Mouse (Mus musculus) ES-E14 (cell line): ENCODE measurements at regions not wholly inside any gene's neighbourhood (a gene's known extent, or its start where the extent isn't known, plus 50 kb on each side); places are given as distances from the start of the nearest gene placed in this dataset.

Experiments used
- DNase-seq: peaks from one replicate; pipeline ENCODE4 v3.0.0-alpha.2; 2013; ENCODE audit warnings: low read depth, low spot score
- H3K27ac ChIP-seq: 2 replicates; pipeline ENCODE4 v1.5.1; 2012; ENCODE audit warnings: low read depth, mild to moderate bottlenecking, low read length, moderate library complexity, mixed read lengths; ENCODE audit not compliant: poor library complexity, insufficient read depth, severe bottlenecking
- H3K36me3 ChIP-seq: 2 replicates; pipeline ENCODE4 v1.6.1; 2012; ENCODE audit warnings: mild to moderate bottlenecking, low read length, moderate library complexity, mixed read lengths; ENCODE audit not compliant: control insufficient read depth, poor library complexity, insufficient read depth, severe bottlenecking
- H3K4me1 ChIP-seq, 2 experiments: fragments of 150-350 bp in 1 of 2; sonication (generic) in 1 of 2; 2 replicates each; pipeline ENCODE4 v1.6.1; 2012; ENCODE audit warnings: low read length in 2 of 2, mild to moderate bottlenecking in 1 of 2, mixed read lengths in 1 of 2; ENCODE audit not compliant: control insufficient read depth in 2 of 2, insufficient read depth in 2 of 2, poor library complexity in 1 of 2
- H3K4me3 ChIP-seq, 2 experiments: fragments of 150-350 bp in 1 of 2; sonication (generic) in 1 of 2; 2 replicates each; pipeline ENCODE4 v1.5.1; 2012; ENCODE audit warnings: low read length in 2 of 2, low read depth in 1 of 2, mild to moderate bottlenecking in 1 of 2, mixed read lengths in 1 of 2; ENCODE audit not compliant: insufficient read depth in 1 of 2, poor library complexity in 1 of 2, severe bottlenecking in 1 of 2
- H3K9ac ChIP-seq: 2 replicates; pipeline ENCODE4 v1.6.1; 2012; ENCODE audit warnings: low read depth, mild to moderate bottlenecking, low read length, mixed read lengths; ENCODE audit not compliant: poor library complexity, insufficient read depth, severe bottlenecking
- H3K9me3 ChIP-seq: fragments of 150-350 bp; sonication (generic); 2 replicates; pipeline ENCODE4 v1.6.1; 2012; ENCODE audit warnings: low read depth, mild to moderate bottlenecking, low read length; ENCODE audit not compliant: control insufficient read depth, insufficient read depth
- CHD2 ChIP-seq: IDR thresholded peaks from 2 replicates; pipeline ENCODE4 v1.6.1; 2014; ENCODE audit warnings: mild to moderate bottlenecking, low read depth, low read length, inconsistent platforms
- HCFC1 ChIP-seq: IDR thresholded peaks from 2 replicates; pipeline ENCODE4 v1.6.1; 2012; ENCODE audit warnings: low read length, inconsistent platforms, borderline replicate concordance; ENCODE audit not compliant: insufficient read depth
- MAFK ChIP-seq: IDR thresholded peaks from 2 replicates; pipeline ENCODE4 v1.6.1; 2014; ENCODE audit warnings: mild to moderate bottlenecking, low read depth, low read length, inconsistent platforms; ENCODE audit not compliant: insufficient read depth
- ZC3H11A ChIP-seq: IDR thresholded peaks from 2 replicates; pipeline ENCODE4 v1.6.1; 2012; ENCODE audit warnings: low read depth, mild to moderate bottlenecking, inconsistent platforms, low read length, borderline replicate concordance
- ZNF384 ChIP-seq: IDR thresholded peaks from 2 replicates; pipeline ENCODE4 v1.6.1; 2012; ENCODE audit warnings: low read depth, low read length, inconsistent platforms
- in situ Hi-C, 2 experiments: fragments of 600-800 bp; cut with MboI; formaldehyde crosslinking; loops; one replicate each; pipeline ENCODE4 v1.15.1; 2025; ENCODE audit warnings: low sequenced_read_pairs in 2 of 2, inconsistent platforms in 1 of 2; ENCODE audit not compliant: unreplicated experiment in 2 of 2

DNA sequence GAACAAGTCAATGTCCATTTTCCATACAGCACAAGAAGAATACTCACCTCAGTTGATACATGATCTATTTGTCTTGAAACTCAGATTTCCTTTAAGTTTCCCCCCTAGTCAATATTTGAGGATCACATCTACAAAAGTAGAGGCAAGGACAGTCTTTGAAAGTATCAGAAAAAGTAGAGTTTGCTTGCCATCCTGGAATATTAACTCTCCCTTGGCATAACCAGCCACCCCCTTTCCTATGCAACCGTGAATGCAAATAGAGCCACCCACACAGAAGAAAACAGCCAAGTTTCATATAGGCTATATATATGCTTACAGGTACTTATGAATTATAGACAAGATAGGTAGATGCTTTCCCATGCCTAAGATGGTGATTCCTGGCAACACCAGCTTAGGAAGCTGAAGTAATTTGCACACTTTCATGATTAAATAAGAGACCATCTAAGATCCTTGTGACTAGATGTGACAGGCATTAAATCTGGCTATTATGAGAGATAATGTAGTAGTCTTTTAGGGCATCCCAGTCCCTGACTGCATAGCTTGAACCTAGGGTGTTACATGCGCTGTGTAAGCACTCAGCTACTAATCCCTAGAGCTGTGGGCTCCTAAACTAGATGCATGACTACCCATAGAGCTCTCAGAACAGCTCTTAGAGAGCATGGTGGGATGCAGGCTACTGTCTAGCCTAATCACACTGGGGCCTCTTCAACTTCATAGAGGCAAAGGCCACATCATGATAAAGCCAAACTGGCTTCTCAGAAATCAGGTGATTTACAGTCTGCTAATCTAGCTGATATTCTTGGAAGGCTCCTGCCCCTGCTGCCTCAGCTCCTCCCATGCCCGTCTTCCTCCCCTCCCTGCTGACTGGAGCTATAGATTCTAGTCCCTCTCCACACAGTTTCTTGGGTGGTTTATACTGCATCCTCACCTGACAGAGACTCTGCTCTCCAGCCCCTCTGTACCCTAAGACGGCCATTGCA lies 829.5 kb downstream of the Kcnj2 start:
- Histone ChIP-seq H3K27ac (no peak overlapping the region), H3K36me3 (no peaks in the 10 kb centered on the region), H3K9me3 (no peaks in the 10 kb centered on the region), H3K9ac (no peak overlapping the region), H3K4me1 (no peaks in the 10 kb centered on the region), H3K4me3 (no peak overlapping the region)
- TF ChIP-seq MAFK, result no peak
- TF ChIP-seq HCFC1, result no peak
- no peak for TF ChIP-seq CHD2
- TF ChIP-seq ZNF384, result no peak
- no peak for TF ChIP-seq ZC3H11A
- in situ Hi-C loops, result no loop called here
- DNase-seq, result no peak

- no peak overlapping the region for H3K27ac ChIP-seq
- no peaks in the 10 kb centered on the region for H3K4me1 ChIP-seq
- TF ChIP-seq HCFC1, result no peak
- no peak for TF ChIP-seq ZNF384
- TF ChIP-seq CHD2, result no peak
- no peak for TF ChIP-seq MAFK
- H3K36me3 ChIP-seq, result no peaks in the 10 kb centered on the region
- H3K9ac ChIP-seq, result no peak overlapping the region
- no peak for DNase-seq
- in situ Hi-C loops, result no loop called here
- no peaks in the 10 kb centered on the region for H3K9me3 ChIP-seq
- H3K4me3 ChIP-seq, result no peak overlapping the region
Observed at GRCm38 (mm10) chr11:111897001-111897400, 831.0 kb downstream of the Kcnj2 start.

GRCm38 (mm10) chr11:111904086-111904485 lies 838.1 kb downstream of the Kcnj2 start:
- Histone ChIP-seq H3K4me3 (no peak overlapping the region), H3K9ac (no peak overlapping the region), H3K9me3 (no peaks in the 10 kb centered on the region), H3K27ac (no peak overlapping the region), H3K36me3 (no peaks in the 10 kb centered on the region), H3K4me1 (no peaks in the 10 kb centered on the region)
- no peak for DNase-seq
- TF ChIP-seq MAFK (no peak), HCFC1 (no peak), ZNF384 (no peak), CHD2 (no peak), ZC3H11A (no peak)
- in situ Hi-C loops, result no loop called here

DNA sequence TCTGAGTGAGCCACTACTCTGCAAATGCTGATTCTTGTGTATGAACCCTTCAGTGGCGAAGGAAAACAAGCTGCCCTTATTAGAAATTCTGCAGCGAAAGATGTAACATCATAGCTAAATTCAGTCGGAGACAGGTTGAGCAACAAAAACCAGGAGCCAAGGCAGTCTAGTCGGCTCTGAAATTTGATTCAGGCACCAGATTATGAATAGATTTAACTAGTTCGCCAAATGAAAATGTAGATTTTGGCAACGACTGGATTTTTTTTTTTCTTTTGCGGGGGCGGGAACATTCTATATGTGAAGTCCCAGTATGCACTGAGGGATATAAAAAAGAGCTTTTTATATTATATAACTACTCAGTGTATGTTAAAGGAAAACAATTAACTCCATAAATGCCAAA lies 847.9 kb downstream of the Kcnj2 start:
- Histone ChIP-seq H3K9ac (no peak overlapping the region), H3K36me3 (no peaks in the 10 kb centered on the region), H3K4me3 (no peak overlapping the region), H3K27ac (no peak overlapping the region), H3K9me3 (no peaks in the 10 kb centered on the region), H3K4me1 (no peaks in the 10 kb centered on the region)
- no peak for DNase-seq
- TF ChIP-seq MAFK (no peak), ZC3H11A (no peak), CHD2 (no peak), HCFC1 (no peak), ZNF384 (no peak)
- in situ Hi-C loops, result no loop called here

GRCm38 (mm10) chr11:111926336-111926735 lies 855.7 kb upstream of the Sox9 start:
- Histone ChIP-seq H3K9me3 (no peaks in the 10 kb centered on the region), H3K4me3 (no peak overlapping the region), H3K9ac (no peak overlapping the region), H3K36me3 (no peaks in the 10 kb centered on the region), H3K4me1 (no peaks in the 10 kb centered on the region), H3K27ac (no peak overlapping the region)
- TF ChIP-seq ZNF384 (no peak), ZC3H11A (no peak), CHD2 (no peak), MAFK (no peak), HCFC1 (no peak)
- no peak for DNase-seq
- in situ Hi-C loops, result no loop called here
